Mouse (Mus musculus) intestine, embryonic 16.5 days (tissue): ENCODE measurements around the gene Dus2. TPM values are rescaled to one million over a fixed set of nuclear protein-coding genes. Genes with fewer than 3 reads are reported as not detected.
"Not testable (repeated sequence)": the region's sequence is repeated elsewhere in the genome, so short reads cannot be mapped to it uniquely, and the experiment has no call there.

Source experiments
- ATAC-seq: fragments of 200-750 bp; cut with Nextera tagmentation; 2 replicates; pipeline ENCODE4 v1.8.0; 2017; ENCODE audit warnings: moderate TSS enrichment, moderate library complexity
- H3K27ac ChIP-seq: fragments of 300-500 bp; sonication (generic); 2 replicates; pipeline ENCODE4 v1.5.1; 2014; ENCODE audit warnings: mild to moderate bottlenecking, low read length
- H3K27me3 ChIP-seq: fragments of 300-500 bp; sonication (generic); replicated peaks from 2 replicates; pipeline ENCODE4 v1.6.1; 2014; ENCODE audit warnings: low read length, control low read depth, mixed read lengths; ENCODE audit not compliant: control insufficient read depth, insufficient read depth
- H3K36me3 ChIP-seq: fragments of 300-500 bp; sonication (generic); 2 replicates; pipeline ENCODE4 v1.6.1; 2014; ENCODE audit warnings: low read length, control low read depth; ENCODE audit not compliant: control insufficient read depth, insufficient read depth
- H3K4me1 ChIP-seq: fragments of 300-500 bp; sonication (generic); 2 replicates; pipeline ENCODE4 v1.6.1; 2014; ENCODE audit warnings: low read length, control low read depth, mixed read lengths; ENCODE audit not compliant: control insufficient read depth, insufficient read depth
- H3K4me2 ChIP-seq: fragments of 300-500 bp; sonication (generic); 2 replicates; pipeline ENCODE4 v1.6.1; 2014; ENCODE audit warnings: low read depth, low read length, control low read depth
- H3K4me3 ChIP-seq: fragments of 300-500 bp; sonication (generic); 2 replicates; pipeline ENCODE4 v1.5.1; 2014; ENCODE audit warnings: mild to moderate bottlenecking, low read length
- H3K9ac ChIP-seq: fragments of 300-500 bp; sonication (generic); 2 replicates; pipeline ENCODE4 v1.6.1; 2014; ENCODE audit warnings: low read depth, low read length
- H3K9me3 ChIP-seq: fragments of 300-500 bp; sonication (generic); 2 replicates; pipeline ENCODE4 v1.6.1; 2016; ENCODE audit warnings: low read length, control low read depth; ENCODE audit not compliant: control insufficient read depth
- WGBS: fragments of 180-500 bp; shearing (Covaris S2); extraction: QIAGEN DNeasy Blood & Tissue Kit; methylation state at CpG from one replicate; pipeline ENCODE4 v1.1.7; 2014; 5-methylcytosine and 5-hydroxymethylcytosine counted together
- polyA plus RNA-seq: library from polyadenylated mRNA; unstranded; fragments of >200 nt; fragmentation: Nextera tagmentation; extraction: Ambion mirVana; gene quantifications from 2 replicates; pipeline ENCODE4 v1.2.1, GENCODE M21; 2015

Dus2 gene
- polyA plus RNA-seq, 1 experiment from 2014 or later = 17.6 TPM

- Histone ChIP-seq H3K4me2 (no peak within 1 kb of the TSS), H3K27me3 (no peaks in the 10 kb centered on the region), H3K27ac (no peak within 1 kb of the TSS), H3K4me3 (no peak within 1 kb of the TSS), H3K9ac (no peak within 1 kb of the TSS), H3K4me1 (no peaks in the 10 kb centered on the region), H3K36me3 (no peaks in the 10 kb centered on the region), H3K9me3 (no peaks in the 10 kb centered on the region)
- no peak for ATAC-seq
- WGBS = 89% methylated on average over 15 of the region's 15 CpGs
Observed at GRCm38 (mm10) chr8:105979325-105979724, 11.8 kb upstream of the Dus2 start, which contains the start of gene Dpep3. Gene Dpep3, minus strand, starts transcription at chr8:105979429.

DNA sequence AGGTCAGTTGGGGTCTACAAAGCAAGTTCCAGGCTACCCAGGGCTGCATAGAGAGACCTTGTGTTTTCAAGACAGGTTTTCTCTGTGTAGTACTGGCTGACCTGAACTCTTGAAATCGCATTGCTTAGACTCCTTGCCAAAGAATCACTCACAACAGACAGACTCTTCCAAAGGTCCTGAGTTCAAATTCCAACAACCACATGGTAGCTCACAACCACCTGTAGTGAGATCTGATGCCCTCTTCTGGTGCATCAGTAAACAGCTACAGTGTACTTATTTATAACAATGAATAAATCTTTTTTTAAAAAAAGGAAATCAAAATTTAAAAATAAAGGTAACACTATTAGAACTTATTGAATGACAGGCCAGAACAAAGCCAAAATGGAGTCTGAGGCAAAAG, 10.0 kb upstream of the Dus2 start:
- Histone ChIP-seq H3K4me2 (no peak overlapping the region), H3K27ac (no peak overlapping the region), H3K36me3 (no peaks in the 10 kb centered on the region), H3K9ac (no peak overlapping the region), H3K4me1 (no peaks in the 10 kb centered on the region), H3K4me3 (no peak overlapping the region), H3K27me3 (no peaks in the 10 kb centered on the region), H3K9me3 (no peaks in the 10 kb centered on the region)
- no peak for ATAC-seq
- 82% methylated on average over 1 of the region's 1 CpGs for WGBS

GRCm38 (mm10) chr8:105983406-105983805, 7.7 kb upstream of the Dus2 start:
- H3K9me3 ChIP-seq, ATAC-seq, H3K27ac ChIP-seq, H3K4me2 ChIP-seq, H3K4me1 ChIP-seq, H3K4me3 ChIP-seq, H3K27me3 ChIP-seq, H3K9ac ChIP-seq, H3K36me3 ChIP-seq: not testable (repeated sequence)
- 76% methylated on average over 11 of the region's 11 CpGs for WGBS

DNA sequence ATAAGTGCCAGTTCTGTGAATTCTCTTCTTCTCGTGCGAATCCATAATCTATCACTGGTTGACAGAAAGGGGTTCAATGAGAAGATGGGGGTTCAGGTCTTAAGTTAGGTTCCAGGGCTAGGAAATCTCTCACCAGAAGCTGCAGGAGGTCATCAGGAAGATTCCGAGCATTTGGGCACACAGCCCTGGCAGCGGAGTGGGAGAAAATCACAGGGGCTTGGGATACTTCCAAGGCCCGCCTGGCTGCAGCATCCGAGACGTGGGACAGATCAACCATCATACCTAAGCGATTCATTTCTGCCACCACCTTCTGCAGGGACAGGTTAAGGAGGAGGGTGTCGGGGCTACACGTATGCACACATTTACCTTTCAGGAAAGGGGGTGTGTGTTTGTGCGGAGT, 2.6 kb upstream of the Dus2 start:
- Histone ChIP-seq H3K4me1 (peaks cover 6% of the 10 kb centered on the region; the same call in 1 of the 2 replicates), H3K27ac (no peak overlapping the region), H3K9ac (no peak overlapping the region), H3K4me2 (no peak overlapping the region), H3K4me3 (no peak overlapping the region), H3K36me3 (no peaks in the 10 kb centered on the region), H3K9me3 (no peaks in the 10 kb centered on the region), H3K27me3 (no peaks in the 10 kb centered on the region)
- no peak for ATAC-seq
- 83% methylated on average over 11 of the region's 11 CpGs for WGBS

DNA sequence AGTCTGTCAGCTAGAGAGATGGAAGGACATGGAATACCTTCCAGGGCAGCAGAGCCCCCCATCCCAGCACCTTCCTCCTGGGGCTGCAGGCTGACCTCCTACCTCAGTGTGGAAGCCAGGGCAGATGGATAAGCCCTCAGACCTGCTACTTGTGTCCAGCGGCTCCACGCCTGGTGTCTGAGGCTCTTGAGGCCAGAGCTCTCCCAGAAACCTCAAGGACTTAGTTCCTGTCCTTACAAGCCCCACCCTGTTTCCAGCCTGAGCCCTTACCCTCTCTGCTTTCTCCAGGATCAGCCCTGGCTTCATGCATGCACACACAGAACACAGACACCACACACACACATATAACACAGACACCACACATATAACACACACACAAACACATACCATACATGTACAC, 409 bp downstream of the Dus2 start:
- no peaks in the 10 kb centered on the region for H3K9me3 ChIP-seq
- no peak for ATAC-seq
- H3K4me2 ChIP-seq = 0 out of 2 replicates have a peak overlapping the region, but pooled peaks have one; percentile 34
- WGBS = 59% methylated on average over 2 of the region's 2 CpGs
- H3K4me3 ChIP-seq = no peak overlapping the region
- no peaks in the 10 kb centered on the region for H3K36me3 ChIP-seq
- peak overlapping the region; percentile 26; the same call in 1 of the 2 replicates for H3K9ac ChIP-seq
- peaks cover 6% of the 10 kb centered on the region; the same call in 1 of the 2 replicates for H3K4me1 ChIP-seq
- H3K27me3 ChIP-seq = no peaks in the 10 kb centered on the region
- H3K27ac ChIP-seq = no peak overlapping the region

GRCm38 (mm10) chr8:105992499-105992898, 1.4 kb downstream of the Dus2 start:
- 61% methylated on average over 5 of the region's 5 CpGs for WGBS
- no peak overlapping the region for H3K4me2 ChIP-seq
- no peak for ATAC-seq

GRCm38 (mm10) chr8:105993226-105993625, 2.1 kb downstream of the Dus2 start:
- Histone ChIP-seq H3K36me3 (no peaks in the 10 kb centered on the region), H3K9me3 (no peaks in the 10 kb centered on the region), H3K27me3 (no peaks in the 10 kb centered on the region), H3K27ac (no peak overlapping the region), H3K4me1 (peaks cover 6% of the 10 kb centered on the region; the same call in 1 of the 2 replicates), H3K4me3 (no peak overlapping the region), H3K4me2 (no peak overlapping the region), H3K9ac (no peak overlapping the region)
- ATAC-seq = no peak
- WGBS = 59% methylated on average over 4 of the region's 4 CpGs

More at GRCm38 (mm10) chr8:105992499-105992898, 1.4 kb downstream of the Dus2 start:
- H3K4me3 ChIP-seq = no peak overlapping the region
- H3K4me1 ChIP-seq = peaks cover 6% of the 10 kb centered on the region; the same call in 1 of the 2 replicates
- H3K27ac ChIP-seq = no peak overlapping the region
- no peak overlapping the region for H3K9ac ChIP-seq
- no peaks in the 10 kb centered on the region for H3K27me3 ChIP-seq
- no peaks in the 10 kb centered on the region for H3K9me3 ChIP-seq
- H3K36me3 ChIP-seq = no peaks in the 10 kb centered on the region

DNA sequence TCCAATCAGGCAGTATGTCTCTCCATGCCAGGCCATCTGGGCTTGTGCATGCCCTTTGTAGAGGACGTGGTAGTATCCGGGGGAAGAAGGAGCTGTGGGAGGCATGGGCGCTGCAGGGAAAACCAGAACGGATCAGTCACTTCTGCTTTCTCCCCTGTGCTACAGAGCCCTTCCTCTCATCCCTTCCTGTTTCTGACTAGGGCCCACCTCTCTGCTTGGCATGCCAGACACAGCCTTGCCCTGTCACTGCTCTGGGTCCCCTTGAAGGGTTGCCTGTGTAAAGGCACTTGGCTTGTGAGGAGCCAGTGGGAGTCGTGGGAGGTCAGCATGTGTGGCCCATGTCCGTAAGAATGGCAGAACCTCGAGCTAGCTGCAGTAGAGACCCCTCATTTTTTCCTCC, 5.2 kb downstream of the Dus2 start:
- Histone ChIP-seq H3K27me3 (no peaks in the 10 kb centered on the region), H3K27ac (no peak overlapping the region)
- 69% methylated on average over 7 of the region's 7 CpGs for WGBS

GRCm38 (mm10) chr8:105998971-105999370, 7.8 kb downstream of the Dus2 start:
- Histone ChIP-seq H3K4me2 (no peak overlapping the region), H3K9ac (no peak overlapping the region), H3K4me1 (no peaks in the 10 kb centered on the region), H3K27ac (no peak overlapping the region), H3K9me3 (no peaks in the 10 kb centered on the region), H3K36me3 (no peaks in the 10 kb centered on the region), H3K4me3 (no peak overlapping the region), H3K27me3 (no peaks in the 10 kb centered on the region)
- no peak for ATAC-seq
- WGBS = 86% methylated on average over 2 of the region's 2 CpGs

More for the DNA sequence above, 5.2 kb downstream of the Dus2 start:
- H3K4me3 ChIP-seq = no peak overlapping the region
- peaks cover 2% of the 10 kb centered on the region; the same call in 1 of the 2 replicates for H3K4me1 ChIP-seq
- H3K9me3 ChIP-seq = no peaks in the 10 kb centered on the region
- no peak for ATAC-seq
- H3K36me3 ChIP-seq = no peaks in the 10 kb centered on the region
- no peak overlapping the region for H3K4me2 ChIP-seq
- no peak overlapping the region for H3K9ac ChIP-seq

DNA sequence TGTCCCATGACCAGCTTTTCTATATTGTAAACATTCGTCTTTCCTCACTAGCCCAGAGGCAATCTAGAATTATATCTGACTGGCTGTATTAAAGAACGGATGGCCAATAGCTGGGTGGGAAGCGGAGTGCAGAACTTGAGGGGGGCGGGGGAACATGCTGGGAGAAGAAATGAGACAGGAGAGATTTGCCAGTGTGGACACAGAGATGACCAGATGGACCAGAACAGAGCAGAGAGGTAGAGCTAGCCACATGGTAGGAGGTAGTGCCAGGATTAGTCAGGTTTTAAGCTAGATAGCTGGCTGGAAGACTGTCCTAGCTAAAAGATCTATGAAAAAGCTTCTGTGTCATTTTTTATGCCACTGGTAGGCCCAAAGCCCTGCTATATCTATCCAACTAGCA, 10.8 kb downstream of the Dus2 start:
- Histone ChIP-seq H3K4me3 (no peak overlapping the region), H3K27me3 (no peaks in the 10 kb centered on the region), H3K27ac (no peak overlapping the region), H3K4me2 (no peak overlapping the region), H3K9ac (no peak overlapping the region), H3K36me3 (no peaks in the 10 kb centered on the region), H3K4me1 (no peaks in the 10 kb centered on the region), H3K9me3 (no peaks in the 10 kb centered on the region)
- WGBS = 83% methylated on average over 4 of the region's 4 CpGs
- ATAC-seq = no peak
